Mouse (Mus musculus): ENCODE results near the gene Srm. TPM values are rescaled to one million over a fixed set of nuclear protein-coding genes. Genes with fewer than 3 reads are reported as not detected.
A peak's percentile ranks its signal among the peaks of the same experiment; 100 is the strongest.

Srm gene
- 33.1 and 33.9 TPM in 2 replicates for polyA plus RNA-seq (2012; rRNA removed)

DNA sequence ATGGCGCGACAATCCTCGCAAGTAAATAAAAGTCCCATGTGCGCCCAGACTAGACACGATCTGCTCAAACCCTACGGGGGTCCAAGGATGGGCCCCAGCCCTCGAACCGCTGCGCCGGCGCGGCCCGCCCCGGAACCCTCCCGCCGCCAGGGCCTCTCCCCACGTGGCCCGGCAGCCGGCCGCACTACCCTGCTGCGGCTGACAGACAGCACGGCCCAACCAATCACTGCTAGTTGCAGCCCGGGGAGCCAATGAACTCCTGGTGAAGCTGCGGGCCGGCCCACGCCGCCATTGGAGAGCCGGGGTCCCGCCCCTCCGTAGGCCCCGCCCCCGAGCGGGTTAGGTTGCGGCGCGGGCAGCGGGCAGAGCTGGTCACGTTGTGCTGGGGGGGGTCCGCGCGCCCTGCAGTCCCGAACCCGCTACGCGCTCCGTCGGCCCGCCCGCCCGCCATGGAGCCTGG lies at the start of gene Srm:
Srm (plus strand) TSS at position 333 of the 460 bp plus-strand sequence.
- WGBS: 1% methylated on average over 50 of the region's 50 CpGs
- Histone ChIP-seq H3K4me1 (ENCODE audit: control insufficient read depth, insufficient read depth, low read length) (peaks cover 8% of the 10 kb centered on the region; the same call in 1 of the 2 replicates), H3K27ac (ENCODE audit: insufficient read depth, low read depth, low read length) (no peak within 1 kb of the TSS), H3K27me3 (replicated peaks; ENCODE audit: control insufficient read depth, insufficient read depth, low read length) (no peaks in the 10 kb centered on the region), H3K4me3 (ENCODE audit: insufficient read depth, low read depth, low read length) (peak within 1 kb of the TSS; percentile 81), H3K36me3 (ENCODE audit: control insufficient read depth, insufficient read depth, low read length) (no peaks in the 10 kb centered on the region)
- DNase-seq: peak; percentile 99
- TF ChIP-seq CTCF (conservative IDR thresholded peaks at IDR 0.05; ENCODE audit: insufficient read depth, insufficient read length, low read depth, low read length) (no peak), POLR2A (IDR thresholded peaks at IDR 0.05; ENCODE audit: low read depth, low read length) (no peak)

DNA sequence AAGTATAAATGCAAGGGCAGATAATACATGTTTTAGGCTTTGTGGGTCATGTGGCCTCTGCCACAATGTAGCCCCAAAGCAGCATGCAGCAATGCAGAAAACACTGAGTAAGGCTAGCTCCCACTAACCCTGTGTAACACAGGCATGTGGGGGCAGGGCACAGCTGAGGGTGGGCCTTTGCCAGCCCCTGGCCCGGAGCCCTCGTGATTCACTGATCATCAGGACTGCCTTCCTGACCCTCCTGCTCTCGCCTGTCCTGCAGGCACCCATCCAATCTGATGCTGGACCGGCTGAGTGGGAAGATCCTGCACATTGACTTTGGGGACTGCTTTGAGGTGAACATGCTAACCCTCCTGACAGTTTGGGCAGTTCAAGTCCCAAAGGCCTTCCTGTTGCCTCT lies 42.2 kb upstream of the Srm start:
- Histone ChIP-seq H3K27ac (ENCODE audit: insufficient read depth, low read depth, low read length) (no peak overlapping the region), H3K4me3 (ENCODE audit: insufficient read depth, low read depth, low read length) (no peak overlapping the region), H3K27me3 (replicated peaks; ENCODE audit: control insufficient read depth, insufficient read depth, low read length) (no peaks in the 10 kb centered on the region), H3K36me3 (ENCODE audit: control insufficient read depth, insufficient read depth, low read length) (peaks cover 17% of the 10 kb centered on the region), H3K4me1 (ENCODE audit: control insufficient read depth, insufficient read depth, low read length) (no peaks in the 10 kb centered on the region)
- 86% methylated on average over 4 of the region's 4 CpGs for WGBS
- DNase-seq: no peak
- TF ChIP-seq CTCF (conservative IDR thresholded peaks at IDR 0.05; ENCODE audit: insufficient read depth, insufficient read length, low read depth, low read length) (no peak), POLR2A (IDR thresholded peaks at IDR 0.05; ENCODE audit: low read depth, low read length) (no peak)

DNA sequence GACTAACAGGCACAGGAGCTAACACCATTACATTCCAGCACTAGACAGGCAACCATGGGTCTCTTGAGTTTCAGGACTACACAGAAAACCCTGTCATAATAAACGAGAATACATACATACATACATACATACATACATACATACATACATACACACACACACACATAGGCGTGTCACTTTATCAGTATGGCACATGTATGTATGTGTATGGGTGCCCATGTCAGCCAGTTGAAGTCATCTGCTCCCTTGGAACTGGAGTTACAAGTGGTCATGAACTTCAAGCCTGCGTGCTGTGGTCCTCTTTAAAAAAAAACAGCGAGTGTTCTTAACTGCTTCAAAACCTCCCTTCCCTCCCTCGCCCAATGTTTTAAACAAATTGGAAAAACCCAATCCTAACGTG lies 33.5 kb upstream of the Srm start:
- DNase-seq: no peak
- peak overlapping the region; percentile 41; the same call in 1 of the 2 replicates for H3K27ac ChIP-seq (ENCODE audit: insufficient read depth, low read depth, low read length)

DNA sequence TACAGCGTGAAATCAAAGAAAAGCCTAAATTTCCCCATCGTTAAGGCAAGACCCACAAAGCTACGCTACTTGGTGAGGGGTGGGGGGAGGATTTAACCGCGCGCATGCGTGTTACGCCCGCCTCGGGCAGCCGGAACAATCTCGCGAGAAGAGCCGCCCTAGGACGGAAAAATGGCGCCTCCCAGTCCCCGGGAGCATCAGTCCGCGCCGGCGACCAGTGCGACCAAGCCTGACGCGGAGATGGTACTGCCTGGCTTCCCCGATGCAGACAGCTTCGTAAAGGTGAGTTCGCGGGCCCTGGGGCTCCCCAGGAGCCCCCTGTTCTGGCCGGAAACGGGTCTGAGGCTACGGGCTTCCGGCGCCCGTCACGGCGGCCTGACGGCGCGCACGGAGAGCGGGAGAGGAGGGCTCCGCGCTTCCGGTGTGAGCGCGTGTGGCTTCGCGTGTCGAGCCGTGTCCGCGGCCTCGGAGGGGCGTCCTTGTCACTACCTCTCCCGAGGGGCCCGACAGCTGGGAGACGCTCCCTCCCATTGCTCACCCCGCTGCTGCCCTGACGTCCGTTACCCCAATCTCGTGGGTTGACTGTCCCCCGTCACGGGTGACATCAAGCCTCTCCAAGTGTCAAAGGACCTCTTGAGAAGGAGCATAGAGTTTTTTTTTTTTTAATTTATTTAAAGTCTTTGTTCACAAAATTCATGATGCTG lies 32.9 kb upstream of the Srm start, which contains the start of gene Exosc10:
Exosc10 (plus strand) TSS at position 133 of the 704 bp plus-strand sequence.
- H3K27me3 ChIP-seq (replicated peaks; ENCODE audit: control insufficient read depth, insufficient read depth, low read length): no peaks in the 10 kb centered on the region
- H3K36me3 ChIP-seq (ENCODE audit: control insufficient read depth, insufficient read depth, low read length): peaks cover 2% of the 10 kb centered on the region; the same call in 1 of the 2 replicates
- TF ChIP-seq CTCF (conservative IDR thresholded peaks at IDR 0.05; ENCODE audit: insufficient read depth, insufficient read length, low read depth, low read length) (no peak), POLR2A (IDR thresholded peaks at IDR 0.05; ENCODE audit: low read depth, low read length) (no peak)
- peak within 1 kb of the TSS; percentile 72 for H3K27ac ChIP-seq (ENCODE audit: insufficient read depth, low read depth, low read length)
- H3K4me3 ChIP-seq (ENCODE audit: insufficient read depth, low read depth, low read length): peak within 1 kb of the TSS; percentile 89
- WGBS: under 1% methylated on average over 63 of the region's 63 CpGs
- peaks cover 2% of the 10 kb centered on the region; the same call in 1 of the 2 replicates for H3K4me1 ChIP-seq (ENCODE audit: control insufficient read depth, insufficient read depth, low read length)
- peak; percentile 90 for DNase-seq

More for the DNA sequence above, 33.5 kb upstream of the Srm start:
- Histone ChIP-seq H3K4me3 (ENCODE audit: insufficient read depth, low read depth, low read length) (peak overlapping the region; percentile 89), H3K36me3 (ENCODE audit: control insufficient read depth, insufficient read depth, low read length) (peaks cover 3% of the 10 kb centered on the region; the same call in 1 of the 2 replicates), H3K4me1 (ENCODE audit: control insufficient read depth, insufficient read depth, low read length) (peaks cover 2% of the 10 kb centered on the region; the same call in 1 of the 2 replicates), H3K27me3 (replicated peaks; ENCODE audit: control insufficient read depth, insufficient read depth, low read length) (no peaks in the 10 kb centered on the region)
- WGBS: 29% methylated on average over 6 of the region's 6 CpGs
- TF ChIP-seq CTCF (conservative IDR thresholded peaks at IDR 0.05; ENCODE audit: insufficient read depth, insufficient read length, low read depth, low read length) (no peak), POLR2A (IDR thresholded peaks at IDR 0.05; ENCODE audit: low read depth, low read length) (no peak)

DNA sequence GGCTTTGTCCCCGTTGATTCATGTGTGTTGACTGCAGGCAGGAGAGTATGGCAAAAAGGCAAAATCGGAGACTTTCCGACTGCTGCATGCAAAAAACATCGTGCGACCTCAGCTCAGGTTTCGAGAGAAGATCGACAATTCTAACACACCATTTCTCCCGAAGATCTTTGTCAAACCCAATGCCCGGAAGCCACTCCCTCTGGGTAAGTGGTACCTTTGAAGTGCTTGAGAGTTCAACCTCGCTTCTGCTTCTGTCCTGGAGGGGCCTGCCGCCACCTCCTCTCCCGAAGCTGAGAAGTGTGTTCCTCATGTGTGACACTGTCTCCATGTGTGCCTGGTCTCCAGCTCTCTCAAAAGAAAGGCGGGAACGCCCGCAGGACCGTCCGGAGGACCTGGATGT lies 28.6 kb upstream of the Srm start:
- no peak for TF ChIP-seq POLR2A (IDR thresholded peaks at IDR 0.05; ENCODE audit: low read depth, low read length)
- Histone ChIP-seq H3K27ac (ENCODE audit: insufficient read depth, low read depth, low read length) (no peak overlapping the region), H3K4me1 (ENCODE audit: control insufficient read depth, insufficient read depth, low read length) (peaks cover 2% of the 10 kb centered on the region; the same call in 1 of the 2 replicates), H3K4me3 (ENCODE audit: insufficient read depth, low read depth, low read length) (no peak overlapping the region), H3K27me3 (replicated peaks; ENCODE audit: control insufficient read depth, insufficient read depth, low read length) (no peaks in the 10 kb centered on the region), H3K36me3 (ENCODE audit: control insufficient read depth, insufficient read depth, low read length) (peaks cover 2% of the 10 kb centered on the region)
- WGBS: 92% methylated on average over 17 of the region's 17 CpGs
- DNase-seq: no peak

DNA sequence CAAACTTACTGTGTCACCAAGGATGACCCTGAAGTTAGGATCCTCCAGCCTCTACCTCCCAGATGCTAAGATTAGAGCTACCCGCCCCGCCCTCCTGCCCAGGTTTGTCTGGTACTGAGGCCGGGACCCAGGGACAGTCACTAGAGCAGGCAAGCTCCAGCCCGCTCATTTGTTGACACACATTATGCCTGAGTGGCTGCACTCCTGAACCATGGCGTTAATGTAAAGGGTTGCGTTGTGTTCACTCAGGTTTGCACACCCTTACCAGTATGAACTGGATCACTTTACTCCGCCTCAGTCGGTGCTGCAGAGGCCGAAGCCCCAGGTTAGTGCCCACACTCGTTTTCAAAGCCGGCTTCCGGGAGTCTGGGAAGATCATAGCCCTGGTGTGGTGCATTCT lies 27.7 kb upstream of the Srm start:
- H3K27me3 ChIP-seq (replicated peaks; ENCODE audit: control insufficient read depth, insufficient read depth, low read length): no peaks in the 10 kb centered on the region
- no peak for TF ChIP-seq CTCF (conservative IDR thresholded peaks at IDR 0.05; ENCODE audit: insufficient read depth, insufficient read length, low read depth, low read length)
- TF ChIP-seq POLR2A (IDR thresholded peaks at IDR 0.05; ENCODE audit: low read depth, low read length): no peak
- peaks cover 2% of the 10 kb centered on the region for H3K36me3 ChIP-seq (ENCODE audit: control insufficient read depth, insufficient read depth, low read length)
- peaks cover 2% of the 10 kb centered on the region; the same call in 1 of the 2 replicates for H3K4me1 ChIP-seq (ENCODE audit: control insufficient read depth, insufficient read depth, low read length)
- WGBS: 88% methylated on average over 12 of the region's 12 CpGs
- DNase-seq: no peak
- H3K27ac ChIP-seq (ENCODE audit: insufficient read depth, low read depth, low read length): no peak overlapping the region
- H3K4me3 ChIP-seq (ENCODE audit: insufficient read depth, low read depth, low read length): no peak overlapping the region

DNA sequence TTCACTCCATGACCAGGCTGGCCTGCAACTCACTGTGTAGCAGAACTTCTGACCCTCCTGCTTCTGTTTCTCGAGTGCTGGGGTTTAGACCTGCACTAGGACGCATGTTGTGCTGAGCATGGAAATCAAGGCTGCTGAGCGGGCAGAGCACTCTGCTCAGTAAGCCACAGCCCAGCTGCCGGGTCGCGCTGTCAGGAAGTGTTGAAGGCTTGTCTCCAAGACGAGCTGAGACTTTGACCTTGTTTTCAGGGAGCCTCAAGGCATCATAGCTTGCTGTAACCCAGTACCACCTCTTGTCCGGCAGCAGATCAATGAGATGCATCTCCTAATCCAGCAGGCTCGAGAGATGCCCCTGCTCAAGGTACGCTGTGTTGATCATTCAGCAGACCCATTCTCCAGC lies 21.2 kb upstream of the Srm start:
- no peaks in the 10 kb centered on the region for H3K4me1 ChIP-seq (ENCODE audit: control insufficient read depth, insufficient read depth, low read length)
- no peaks in the 10 kb centered on the region for H3K27me3 ChIP-seq (replicated peaks; ENCODE audit: control insufficient read depth, insufficient read depth, low read length)
- TF ChIP-seq CTCF (conservative IDR thresholded peaks at IDR 0.05; ENCODE audit: insufficient read depth, insufficient read length, low read depth, low read length): no peak
- TF ChIP-seq POLR2A (IDR thresholded peaks at IDR 0.05; ENCODE audit: low read depth, low read length): no peak
- H3K4me3 ChIP-seq (ENCODE audit: insufficient read depth, low read depth, low read length): no peak overlapping the region
- 77% methylated on average over 10 of the region's 10 CpGs for WGBS
- no peak for DNase-seq
- no peak overlapping the region for H3K27ac ChIP-seq (ENCODE audit: insufficient read depth, low read depth, low read length)
- H3K36me3 ChIP-seq (ENCODE audit: control insufficient read depth, insufficient read depth, low read length): peaks cover 2% of the 10 kb centered on the region
